Comparison of ENCODE assay signal across 8 mouse cellular contexts in genomic region chr3:52102601-52103530, GRCm38 (mm10). TPM values are rescaled to one million over a fixed set of nuclear protein-coding genes. Genes with fewer than 3 reads are reported as not detected.
DNase-seq lines count a peak whose midpoint lies in the region; ATAC-seq lines count a peak whose summit lies in the region.

No protein-coding gene starts in this region.

- H3K4me2 ChIP-seq in hindbrain, embryonic 11.5 days (replicated peaks; ENCODE audit: low read depth, low read length) = peak overlapping the region; percentile 80

- DNase-seq in MEL-GATA-1-ER (ENCODE audit: extremely low read depth, low read depth) = peak; percentile 96
- peak; percentile 80 for DNase-seq in cerebellum, adult 11-12 months
- DNase-seq in hindbrain, embryonic 11.5 days (ENCODE audit: low spot score) = peak; percentile 88
- DNase-seq in layer of hippocampus, postnatal 36 days = peak; percentile 68
- DNase-seq in lung, postnatal 25 days (ENCODE audit: low spot score) = peak; percentile 88
- peak; percentile 88 for DNase-seq in retina, embryonic 14.5 days (ENCODE audit: low spot score)
- DNase-seq in thymus, postnatal 36 days = peak; percentile 83 to 85

- H3K9me3 ChIP-seq in hindbrain, embryonic 11.5 days (ENCODE audit: control insufficient read depth, low read length) = no peaks in the 10 kb centered on the region

- H3K9ac ChIP-seq in hindbrain, embryonic 11.5 days (ENCODE audit: low read depth, low read length) = peak overlapping the region; percentile 92

- H3K36me3 ChIP-seq in hindbrain, embryonic 11.5 days (ENCODE audit: control insufficient read depth, insufficient read depth, low read length) = no peaks in the 10 kb centered on the region

- peak overlapping the region; percentile 98 for H3K27ac ChIP-seq in hindbrain, embryonic 11.5 days (ENCODE audit: low read depth, low read length)

- no peaks in the 10 kb centered on the region for H3K4me1 ChIP-seq in hindbrain, embryonic 11.5 days (replicated peaks; ENCODE audit: control insufficient read depth, insufficient read depth, low read length)

- H3K27me3 ChIP-seq in hindbrain, embryonic 11.5 days (ENCODE audit: control insufficient read depth, insufficient read depth, low read length) = no peaks in the 10 kb centered on the region

- ATAC-seq in frontal cortex, adult (ENCODE audit: low TSS enrichment) = peak; percentile 43
- ATAC-seq in hindbrain, embryonic 11.5 days (ENCODE audit: low FRiP score) = peak; percentile 82

- under 1% methylated on average over 52 of the region's 52 CpGs for WGBS in hindbrain, embryonic 11.5 days

- H3K4me3 ChIP-seq in hindbrain, embryonic 11.5 days (ENCODE audit: low read depth, low read length) = peak overlapping the region; percentile 87

RNA-seq across cellular contexts. Expression of gene Maml3, which starts 2.0 kb away (rescaled TPM):
- 6.5 and 7.5 TPM in 2 replicates for polyA plus RNA-seq in hindbrain, embryonic 11.5 days (2014; fragmentation: Nextera tagmentation; extraction: Ambion mirVana)
- 1 to 10 TPM; 8.3 to 9.8 TPM for total RNA-seq in layer of hippocampus, postnatal 36 days (2021)

Comparison
In these comparisons a context has a peak if more than half of its experiments do, and no peak if none do; other contexts are left out.
1. Peak in every context shown above with its lines: DNase-seq, ATAC-seq, H3K4me3 ChIP-seq and H3K27ac ChIP-seq.